Mouse (Mus musculus) MEL (cell line): ENCODE data around the gene Cdr2l.

Source experiments
- CHD2 ChIP-seq: IDR thresholded peaks from 2 replicates; pipeline ENCODE4 v1.6.1; 2011; ENCODE audit warnings: low read length, improper control_type of control experiment
- CTCF ChIP-seq, 3 experiments: IDR thresholded peaks in 2 of 3; conservative IDR thresholded peaks in 1 of 3; 2 replicates each; pipeline ENCODE4 v1.5.1; 2011 to 2012; ENCODE audit warnings: low read length in 3 of 3, low read depth in 2 of 3, mild to moderate bottlenecking in 2 of 3, improper control_type of control experiment in 1 of 3, inconsistent platforms in 1 of 3, mixed read lengths in 1 of 3, moderate library complexity in 1 of 3; ENCODE audit not compliant: control insufficient read depth in 1 of 3, insufficient read depth in 1 of 3, poor library complexity in 1 of 3, severe bottlenecking in 1 of 3
- EP300 ChIP-seq, 2 experiments: IDR thresholded peaks; 2 replicates each; pipeline ENCODE4 v1.6.1; 2011; ENCODE audit warnings: improper control_type of control experiment in 2 of 2, low read length in 2 of 2, low read depth in 1 of 2, mild to moderate bottlenecking in 1 of 2
- GABPA ChIP-seq: IDR thresholded peaks from 2 replicates; pipeline ENCODE4 v1.6.1; 2012; ENCODE audit warnings: low read depth, mild to moderate bottlenecking, inconsistent platforms, low read length, improper control_type of control experiment, moderate library complexity
- GATA1 ChIP-seq: IDR thresholded peaks from 2 replicates; pipeline ENCODE4 v1.6.1; 2011; ENCODE audit warnings: low read depth, low read length, improper control_type of control experiment
- MAFK ChIP-seq: IDR thresholded peaks from 2 replicates; pipeline ENCODE4 v1.6.1; 2011; ENCODE audit warnings: low read depth, mild to moderate bottlenecking, low read length, improper control_type of control experiment, borderline replicate concordance
- MAZ ChIP-seq: IDR thresholded peaks from 2 replicates; pipeline ENCODE4 v1.6.1; 2012; ENCODE audit warnings: low read depth, mild to moderate bottlenecking, inconsistent platforms, low read length, improper control_type of control experiment
- MEF2A ChIP-seq: IDR thresholded peaks from 2 replicates; pipeline ENCODE4 v1.6.1; 2014; ENCODE audit warnings: low read depth, mild to moderate bottlenecking, inconsistent platforms, low read length, improper control_type of control experiment; ENCODE audit not compliant: poor library complexity, insufficient replicate concordance, severe bottlenecking; ENCODE audit errors: extremely low read depth
- NRF1 ChIP-seq: IDR thresholded peaks from 2 replicates; pipeline ENCODE4 v1.6.1; 2014; ENCODE audit warnings: low read depth, mild to moderate bottlenecking, inconsistent platforms, low read length, improper control_type of control experiment, moderate library complexity; ENCODE audit not compliant: poor library complexity, insufficient read depth, severe bottlenecking
- SIN3A ChIP-seq: IDR thresholded peaks from 2 replicates; pipeline ENCODE4 v1.6.1; 2012; ENCODE audit warnings: low read length, improper control_type of control experiment, inconsistent platforms
- TCF12 ChIP-seq: IDR thresholded peaks from 2 replicates; pipeline ENCODE4 v1.6.1; 2014; ENCODE audit warnings: low read depth, mild to moderate bottlenecking, inconsistent platforms, low read length, improper control_type of control experiment, moderate library complexity
- USF1 ChIP-seq: IDR thresholded peaks from 2 replicates; pipeline ENCODE4 v1.6.1; 2014; ENCODE audit warnings: low read depth, mild to moderate bottlenecking, inconsistent platforms, low read length, improper control_type of control experiment, moderate library complexity
- ZNF384 ChIP-seq: IDR thresholded peaks from 2 replicates; pipeline ENCODE4 v1.6.1; 2012; ENCODE audit warnings: low read depth, mild to moderate bottlenecking, inconsistent platforms, low read length, improper control_type of control experiment

GRCm38 (mm10) chr11:115429307-115429706, 47.6 kb downstream of the Cdr2l start:
- TF ChIP-seq CTCF (IDR thresholded peaks at IDR 0.05 in 2 of 3, conservative IDR thresholded peaks at IDR 0.05 in 1 of 3; ENCODE audit: control insufficient read depth in 1 of 3, insufficient read depth in 1 of 3, low read depth in 2 of 3, low read length in 3 of 3, poor library complexity in 1 of 3, severe bottlenecking in 1 of 3): no peak
- TF ChIP-seq MEF2A: no peak
- no peak for TF ChIP-seq MAFK
- no peak for TF ChIP-seq EP300 (IDR thresholded peaks at IDR 0.05; ENCODE audit: low read depth in 1 of 2, low read length in 2 of 2)
- no peak for TF ChIP-seq NRF1
- TF ChIP-seq GATA1: no peak
- no peak for TF ChIP-seq USF1
- TF ChIP-seq SIN3A: no peak
- TF ChIP-seq CHD2: no peak
- TF ChIP-seq ZNF384: no peak
- no peak for TF ChIP-seq GABPA
- TF ChIP-seq MAZ: no peak
- TF ChIP-seq TCF12: no peak
